Mouse (Mus musculus): ENCODE results near the gene Tpst1.
A peak's percentile ranks its signal among the peaks of the same experiment; 100 is the strongest.

Tpst1 gene

GRCm38 (mm10) chr5:130052955-130053354 lies 20.2 kb upstream of the Tpst1 start:
- DNase-seq: no peak

GRCm38 (mm10) chr5:130055688-130056087 lies 17.4 kb upstream of the Tpst1 start:
- no peak for DNase-seq

- DNase-seq: no peak
Measured at GRCm38 (mm10) chr5:130056303-130056702, 16.8 kb upstream of the Tpst1 start.

- peak; percentile 24 to 31 for DNase-seq
Measured at GRCm38 (mm10) chr5:130059413-130060328, 13.5 kb upstream of the Tpst1 start.

GRCm38 (mm10) chr5:130060329-130060665 lies 12.8 kb upstream of the Tpst1 start:
- DNase-seq: no peak

GRCm38 (mm10) chr5:130062096-130062495 lies 11.0 kb upstream of the Tpst1 start:
- peak; percentile 39 for DNase-seq

GRCm38 (mm10) chr5:130063760-130064159 lies 9.4 kb upstream of the Tpst1 start:
- DNase-seq: no peak

GRCm38 (mm10) chr5:130065579-130065978 lies 7.5 kb upstream of the Tpst1 start:
- no peak for DNase-seq

- no peak for DNase-seq
Measured at GRCm38 (mm10) chr5:130067841-130068264, 5.3 kb upstream of the Tpst1 start.

- DNase-seq: no peak
Measured at GRCm38 (mm10) chr5:130074491-130074890, 1.4 kb downstream of the Tpst1 start.

- no peak for DNase-seq
Measured at GRCm38 (mm10) chr5:130076396-130076795, 3.3 kb downstream of the Tpst1 start.

- no peak for DNase-seq
Measured at GRCm38 (mm10) chr5:130078096-130078833, 5.1 kb downstream of the Tpst1 start.

GRCm38 (mm10) chr5:130078834-130079156 lies 5.7 kb downstream of the Tpst1 start:
- DNase-seq: no peak

- DNase-seq: peak; percentile 89 to 94
Measured at GRCm38 (mm10) chr5:130079202-130080050, 6.3 kb downstream of the Tpst1 start.

GRCm38 (mm10) chr5:130080051-130080681 lies 7.0 kb downstream of the Tpst1 start:
- no peak for DNase-seq

GRCm38 (mm10) chr5:130081181-130081881 lies 8.2 kb downstream of the Tpst1 start:
- DNase-seq: no peak

GRCm38 (mm10) chr5:130082431-130082830 lies 9.3 kb downstream of the Tpst1 start:
- no peak for DNase-seq

- no peak for DNase-seq
Measured at GRCm38 (mm10) chr5:130084271-130084670, 11.1 kb downstream of the Tpst1 start.

- no peak for DNase-seq
Measured at GRCm38 (mm10) chr5:130088008-130088407, 14.9 kb downstream of the Tpst1 start.

- DNase-seq: no peak
Measured at GRCm38 (mm10) chr5:130088612-130089011, 15.5 kb downstream of the Tpst1 start.

- no peak for DNase-seq
Measured at GRCm38 (mm10) chr5:130089177-130089576, 16.1 kb downstream of the Tpst1 start.

Data from kidney, postnatal 36 days (tissue).